Mouse (Mus musculus) retina, postnatal 7 days (tissue): ENCODE measurements around the gene Dlst.
A peak's percentile ranks its signal among the peaks of the same experiment; 100 is the strongest.

Experiments used
- DNase-seq: peaks from one replicate; pipeline ENCODE4 v3.0.0-alpha.2; 2012; ENCODE audit warnings: low read depth, low spot score

The Dlst gene

DNA sequence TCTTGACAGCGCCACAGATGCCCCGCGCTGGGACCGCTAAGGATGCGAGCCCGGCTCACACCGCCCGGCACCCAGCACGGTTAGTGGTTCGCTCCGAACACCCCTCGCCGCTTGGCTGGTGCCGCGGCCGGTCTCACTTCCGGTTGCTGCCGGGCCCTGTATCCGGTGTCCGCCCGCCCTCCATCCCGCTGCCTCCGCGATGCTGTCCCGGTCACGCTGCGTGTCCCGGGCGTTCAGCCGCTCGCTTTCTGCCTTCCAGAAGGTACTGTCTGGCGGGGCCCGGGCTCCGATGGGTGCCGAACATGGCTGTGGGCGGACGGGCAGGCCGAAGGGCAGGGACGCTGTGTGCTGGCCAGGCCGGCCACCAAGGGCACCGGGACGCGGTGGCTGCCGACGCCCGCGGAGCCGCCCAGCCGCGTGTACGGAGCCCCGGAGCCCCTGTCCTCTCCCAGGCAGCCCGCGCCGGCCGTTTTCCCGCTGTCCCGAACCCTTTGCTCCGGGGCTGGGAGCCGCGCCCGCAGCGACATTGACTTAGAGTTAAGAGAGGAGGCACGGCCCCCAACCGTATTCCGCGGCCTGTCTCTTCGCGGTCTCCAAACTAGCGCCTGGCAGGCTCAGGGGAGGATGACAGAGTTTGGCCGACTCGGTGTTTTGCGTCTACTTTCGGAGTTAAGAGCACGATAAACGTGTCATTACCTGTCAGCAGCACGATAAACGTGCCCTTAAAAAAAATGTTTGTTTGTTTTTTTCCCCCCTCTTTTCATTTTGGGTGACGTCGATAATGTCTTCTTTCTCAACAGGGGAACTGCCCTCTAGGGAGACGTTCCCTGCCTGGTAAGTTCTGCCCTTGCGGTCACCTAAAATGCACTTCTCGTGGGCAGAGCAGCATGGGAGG, at the start of gene Dlst, which contains the start of gene Prox2:
Gene Dlst (plus strand): TSS at position 136 of the 895 bp plus-strand sequence.
Gene Prox2 (minus strand): TSS at position 62 of the 895 bp plus-strand sequence.
- peak; percentile 72 for DNase-seq

DNA sequence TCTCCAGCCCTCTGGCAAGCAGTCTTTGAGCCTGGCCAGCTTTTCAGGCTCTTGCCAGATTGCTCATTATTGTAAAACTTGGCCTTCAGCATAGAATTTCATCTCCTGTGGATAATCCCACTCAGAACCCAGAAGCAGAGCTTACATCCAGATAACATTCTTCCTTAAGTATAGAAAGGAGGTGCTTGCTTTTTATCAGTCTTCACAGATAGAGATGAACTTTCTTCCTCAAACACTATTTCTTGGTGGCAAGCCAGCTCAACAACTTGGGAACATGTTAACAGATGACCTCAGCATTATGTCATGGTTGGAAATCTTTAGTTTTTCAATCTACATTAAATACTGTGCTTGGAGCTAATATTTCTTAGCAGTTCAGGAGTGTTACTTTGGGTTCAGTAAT, 39.6 kb upstream of the Dlst start:
- DNase-seq, result no peak

DNA sequence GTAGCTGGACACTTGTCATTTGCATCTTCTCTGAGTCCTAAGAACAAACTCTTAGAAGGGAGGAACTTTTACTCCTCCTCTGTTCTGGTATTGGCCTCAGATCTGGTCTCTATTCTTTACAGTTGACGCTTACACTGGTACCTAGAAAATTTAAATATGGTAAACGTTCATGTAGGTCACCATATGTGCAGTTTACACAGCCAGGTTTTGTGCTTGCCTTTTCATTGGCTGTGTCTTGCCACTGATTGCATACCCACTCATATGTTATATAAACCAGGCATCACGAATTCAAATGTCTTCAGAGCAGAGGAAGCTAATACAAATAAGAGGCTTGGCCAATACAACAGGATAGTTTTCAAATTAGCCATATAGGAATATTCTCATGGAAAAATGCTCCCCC, 33.5 kb upstream of the Dlst start:
- DNase-seq, result no peak

DNA sequence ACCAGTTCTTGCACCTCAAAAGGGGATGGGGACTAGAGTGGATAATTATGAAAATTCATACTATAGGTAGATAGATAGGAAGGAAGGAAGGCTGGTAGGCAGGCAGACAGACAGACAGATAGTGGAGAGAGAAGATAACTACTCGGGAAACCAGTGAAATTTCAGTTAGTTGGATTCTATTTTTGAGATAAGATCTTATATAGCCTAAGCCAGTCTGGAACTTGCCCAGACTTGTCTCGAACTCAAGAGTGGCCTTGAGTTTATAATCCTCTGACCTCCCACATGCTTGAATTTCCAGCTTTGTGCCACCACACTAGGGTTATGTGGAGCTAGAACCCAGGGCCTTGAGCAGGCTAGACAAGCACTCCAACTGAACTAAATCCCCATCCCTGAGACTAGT, 26.4 kb upstream of the Dlst start:
- DNase-seq, result no peak

DNA sequence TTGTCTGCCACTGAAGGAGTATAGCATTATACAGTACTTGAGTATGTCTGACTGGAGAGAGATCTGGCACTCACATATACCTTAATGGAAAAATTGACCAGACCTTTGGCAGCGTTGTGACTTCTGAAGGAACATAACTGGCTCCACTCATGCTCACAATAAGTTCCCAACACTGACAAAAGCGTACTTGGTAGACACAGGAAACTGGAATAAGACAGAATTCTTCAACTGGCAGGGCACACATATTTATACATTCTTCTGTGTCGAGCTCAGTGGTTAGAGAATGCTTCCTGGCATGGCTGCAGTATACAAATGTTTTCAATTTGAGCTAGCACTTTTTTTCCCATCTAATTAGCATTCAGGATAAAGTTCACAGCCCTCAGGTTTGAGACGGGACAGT, 25.7 kb upstream of the Dlst start:
- DNase-seq, result no peak

DNA sequence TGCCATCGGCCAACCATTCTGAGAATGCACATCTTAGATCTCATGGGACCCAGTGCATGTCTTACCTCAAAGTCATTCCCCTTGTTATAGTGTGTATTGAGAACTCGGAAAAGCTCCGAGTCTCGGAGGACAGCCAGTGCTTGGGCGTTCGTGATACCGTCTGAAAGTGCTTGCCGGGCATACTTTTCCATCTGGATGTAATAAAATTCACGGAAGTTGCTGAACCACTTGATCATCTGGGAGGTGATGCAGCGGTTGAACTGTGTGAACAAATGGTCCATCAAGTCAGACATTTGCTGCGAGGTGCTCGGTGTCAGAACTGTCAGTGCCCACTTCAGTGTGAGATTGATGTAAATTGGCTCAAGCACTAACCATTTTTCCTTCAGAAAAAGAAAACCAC, 22.8 kb upstream of the Dlst start:
- no peak for DNase-seq

DNA sequence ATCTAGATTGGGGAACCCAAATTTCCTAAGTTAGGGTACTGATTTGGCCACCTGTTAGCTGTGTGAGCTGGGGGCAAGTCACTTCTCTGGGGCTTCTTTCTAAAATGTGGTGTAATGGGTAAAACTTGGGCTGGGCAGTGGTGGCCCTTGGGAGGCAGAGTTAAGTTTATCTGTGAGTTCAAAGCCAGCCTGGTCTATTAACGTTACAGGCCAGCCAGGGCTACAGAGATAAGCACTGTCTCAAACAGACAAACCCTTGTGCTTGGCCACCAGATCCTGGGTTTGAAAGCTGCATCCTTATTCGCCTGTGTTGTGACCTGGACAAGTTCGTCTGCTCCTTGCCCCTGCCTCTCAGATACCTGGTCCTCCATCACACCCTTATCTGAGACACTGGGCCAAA, 19.4 kb upstream of the Dlst start:
- no peak for DNase-seq

DNA sequence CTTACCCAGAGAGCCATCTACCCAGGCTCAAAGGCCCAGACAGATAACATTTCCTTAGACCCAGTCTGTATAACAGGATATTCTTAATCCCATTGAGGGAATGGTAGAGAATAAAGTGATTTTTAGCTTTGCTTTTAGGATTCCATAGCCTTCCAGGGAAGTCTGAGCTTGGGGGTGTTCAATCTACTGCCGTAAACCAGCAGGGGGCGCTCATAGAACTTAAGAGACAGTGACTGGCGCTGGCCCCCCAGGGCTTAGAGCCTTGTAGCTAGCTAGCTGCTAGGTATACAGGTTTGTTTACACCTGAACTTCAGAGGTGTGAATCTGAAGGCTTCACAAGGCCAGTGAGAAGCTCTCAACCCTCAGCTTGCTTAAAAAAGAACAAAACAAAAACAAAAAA, 18.4 kb upstream of the Dlst start:
- peak; percentile 60 for DNase-seq

DNA sequence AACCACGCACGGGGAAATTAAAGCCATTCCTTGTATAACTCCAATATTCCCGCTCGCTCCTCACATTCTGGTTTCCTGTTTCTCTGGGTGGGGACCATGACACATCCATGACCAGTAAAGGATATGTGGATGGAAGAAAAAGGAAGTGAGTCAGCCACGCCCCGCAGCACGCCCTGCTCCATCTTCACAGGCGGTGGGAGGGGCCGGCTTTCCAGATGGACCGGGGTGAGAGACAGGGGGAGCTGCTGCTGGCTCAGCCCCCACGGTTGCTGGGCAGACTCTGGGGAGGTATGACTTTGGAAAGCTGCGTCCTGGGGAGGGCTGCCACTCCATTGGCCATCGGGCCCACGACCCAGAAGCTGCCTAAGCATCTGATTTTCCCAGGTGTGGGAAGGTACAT, 16.6 kb upstream of the Dlst start:
- no peak for DNase-seq

DNA sequence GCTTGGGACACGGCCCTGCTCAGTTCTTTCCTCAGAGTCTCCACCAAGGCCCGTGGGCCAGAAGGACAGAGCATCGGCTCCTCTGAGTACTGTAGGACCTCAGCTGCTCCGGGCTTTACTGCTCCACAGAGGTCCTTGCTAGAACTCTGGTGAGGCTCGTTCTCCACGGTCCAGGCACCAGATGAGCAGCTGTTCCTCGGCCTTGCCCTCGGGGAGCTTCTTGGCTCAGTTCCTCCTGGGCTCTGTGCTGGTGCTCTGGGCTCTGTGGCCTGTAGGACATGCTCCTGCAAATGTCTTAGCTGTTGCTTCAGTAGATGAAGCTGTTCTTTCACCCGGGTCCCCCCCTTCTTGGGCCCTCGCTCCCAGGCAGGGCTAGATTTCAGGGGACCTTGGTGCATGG, 15.9 kb upstream of the Dlst start:
- no peak for DNase-seq

DNA sequence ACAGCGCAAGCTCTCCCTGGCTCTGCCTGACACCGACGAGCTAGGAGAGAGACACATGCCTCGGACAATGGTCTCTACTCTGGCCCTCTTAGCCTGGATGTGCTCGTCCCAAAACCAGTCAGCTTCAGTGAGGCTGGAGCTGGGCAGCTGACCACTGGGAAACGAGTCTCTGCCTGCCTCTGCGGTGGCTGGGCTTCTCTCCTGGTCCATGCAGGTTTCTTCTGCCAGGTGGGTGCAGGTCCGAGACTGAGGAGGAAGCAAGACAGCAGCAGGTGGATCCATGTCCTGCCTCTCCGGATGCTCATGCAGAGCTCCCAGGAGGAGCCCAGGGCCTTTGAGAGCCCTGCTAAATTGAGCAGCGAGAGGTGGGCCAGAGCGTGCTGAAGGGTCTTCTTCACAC, 15.5 kb upstream of the Dlst start:
- DNase-seq, result no peak

DNA sequence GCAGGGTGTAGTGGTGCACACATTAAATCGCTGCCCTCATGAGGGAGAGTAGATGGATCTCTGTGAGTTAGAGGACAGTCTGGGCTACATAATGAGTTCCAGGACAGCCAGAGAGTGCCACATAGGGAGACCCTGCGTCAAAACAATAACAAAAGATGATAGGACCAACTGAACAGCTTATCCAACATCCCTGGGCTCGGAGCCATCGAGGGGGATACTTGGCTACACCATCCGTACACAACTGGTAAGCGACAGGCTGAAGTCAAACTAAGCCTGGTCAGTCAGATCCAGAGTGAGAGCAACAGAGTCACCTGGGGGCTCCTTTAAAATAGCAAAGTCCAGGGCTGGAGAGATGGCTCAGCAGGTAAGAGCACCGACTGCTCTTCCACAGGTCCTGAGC, 14.8 kb upstream of the Dlst start:
- DNase-seq, result no peak

DNA sequence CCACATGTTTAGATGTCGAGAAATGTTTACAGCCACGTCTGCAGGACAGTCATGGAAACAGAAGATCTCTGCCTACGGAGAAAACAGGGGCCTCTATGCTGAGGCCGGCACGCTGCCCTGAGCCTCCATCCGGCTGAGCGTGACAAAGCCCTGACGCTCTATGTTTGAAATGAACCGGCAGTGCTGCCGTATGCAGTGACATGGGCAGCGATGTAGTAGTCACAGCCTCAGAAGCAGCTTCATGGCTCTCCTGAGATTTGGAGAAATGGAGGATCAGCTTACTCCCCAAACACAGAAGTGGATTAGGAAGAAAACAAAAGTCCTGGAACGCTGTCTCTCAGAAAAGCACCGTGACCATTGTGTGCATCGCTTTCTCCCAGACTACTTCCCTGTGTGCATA, 9.6 kb upstream of the Dlst start:
- no peak for DNase-seq

DNA sequence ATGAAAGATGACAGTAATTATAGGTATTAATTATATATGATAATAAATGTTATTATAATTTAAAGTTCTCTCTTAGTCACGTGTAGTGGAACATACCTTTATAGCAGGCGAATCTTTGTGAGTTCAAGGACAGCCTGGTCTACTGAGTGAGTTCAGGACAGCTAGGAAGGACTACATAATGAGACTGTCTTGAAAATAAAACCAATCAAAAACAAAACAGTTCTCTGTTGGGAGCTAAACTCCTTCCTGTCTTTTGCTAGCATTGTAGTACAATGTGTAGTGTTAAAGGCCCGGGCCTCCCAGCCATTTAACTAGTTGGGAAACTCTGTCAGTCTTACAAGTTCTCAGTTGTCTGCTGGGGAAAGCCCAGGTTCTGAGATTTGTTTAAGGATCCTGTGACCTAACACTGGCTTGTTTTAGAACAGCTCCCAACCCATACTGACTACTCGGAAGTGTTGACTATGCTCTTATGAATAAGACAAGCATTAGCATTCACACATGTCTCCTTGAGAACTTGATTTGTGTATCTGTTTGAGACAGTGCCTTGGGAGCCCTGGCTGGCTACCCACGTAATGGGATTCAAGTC, 9.0 kb upstream of the Dlst start:
- no peak for DNase-seq

DNA sequence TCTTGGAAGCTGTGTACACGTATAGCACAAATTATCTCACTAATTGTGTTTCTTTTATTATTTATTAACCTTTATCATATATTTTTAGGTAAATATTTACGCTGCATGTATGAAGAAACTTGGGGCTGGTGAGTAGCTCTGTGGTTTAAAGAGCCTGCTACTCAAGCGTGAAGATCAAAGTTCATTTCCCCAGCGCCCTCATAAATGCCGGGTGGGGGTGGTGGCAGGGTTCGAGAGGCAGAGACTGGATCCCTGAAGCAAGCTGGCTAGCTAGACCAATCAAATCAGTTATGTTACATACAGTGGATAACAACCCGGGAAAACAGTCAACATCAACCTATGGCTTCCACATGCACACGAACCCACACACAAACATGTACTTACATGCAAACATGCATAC, 7.5 kb upstream of the Dlst start:
- DNase-seq, result no peak

DNA sequence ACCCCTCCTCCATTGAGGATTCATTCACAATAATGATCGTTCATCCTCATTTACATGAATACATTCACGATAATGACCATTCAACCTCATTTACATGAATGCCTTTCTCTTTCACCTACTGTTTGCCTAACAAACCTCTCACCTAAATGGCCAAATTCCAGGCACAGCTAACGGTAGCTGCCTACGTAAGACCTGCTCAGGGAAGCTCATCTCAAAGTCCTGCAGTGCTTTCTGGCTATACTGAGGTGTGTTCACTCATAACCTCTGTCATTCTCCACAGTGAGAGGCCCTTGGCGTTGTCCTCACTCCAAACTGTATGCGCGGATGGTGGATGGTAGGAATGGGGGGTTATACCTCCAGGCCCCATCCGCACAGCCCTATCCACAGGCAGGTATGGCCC, 5.8 kb upstream of the Dlst start:
- no peak for DNase-seq

DNA sequence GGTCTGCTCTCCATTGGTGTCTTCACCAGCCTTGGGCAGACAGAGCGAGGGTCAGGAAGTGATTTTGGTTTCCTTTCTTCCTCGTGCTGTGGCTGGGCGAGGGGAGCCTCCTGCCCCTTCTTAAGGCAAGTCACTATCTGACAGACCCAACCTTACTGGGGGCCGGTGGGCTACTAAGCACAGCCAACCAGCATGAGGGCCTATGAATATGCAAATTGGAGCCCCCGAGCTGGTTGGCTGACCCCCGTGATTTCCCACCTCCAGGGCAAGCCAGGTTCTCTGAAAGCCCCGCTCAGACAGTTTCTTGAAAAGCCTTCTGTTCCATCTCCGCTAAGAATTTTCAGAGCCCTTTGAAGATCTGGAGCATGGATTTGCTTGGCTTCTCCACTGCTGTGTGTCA, 4.3 kb upstream of the Dlst start:
- DNase-seq, result no peak

DNA sequence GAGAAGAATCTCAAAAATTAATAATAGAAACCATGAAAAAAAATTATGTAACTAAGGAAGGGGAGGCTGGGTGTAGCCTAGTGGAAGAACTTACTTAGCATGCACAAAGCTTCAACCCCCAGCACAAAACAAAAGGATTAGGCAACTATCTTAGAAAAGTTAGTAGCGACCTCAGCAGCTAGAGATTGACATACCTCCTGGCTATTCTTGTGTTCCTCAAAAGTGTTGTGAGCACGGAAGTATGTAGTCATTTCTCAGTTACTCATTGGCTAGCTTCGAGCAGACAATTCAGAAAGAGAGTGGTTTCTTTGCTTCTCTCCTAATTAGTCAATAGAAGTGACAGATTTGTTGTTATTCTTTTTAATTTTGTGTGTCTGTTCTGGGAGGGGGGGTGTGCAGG, 2.0 kb upstream of the Dlst start:
- DNase-seq, result no peak

DNA sequence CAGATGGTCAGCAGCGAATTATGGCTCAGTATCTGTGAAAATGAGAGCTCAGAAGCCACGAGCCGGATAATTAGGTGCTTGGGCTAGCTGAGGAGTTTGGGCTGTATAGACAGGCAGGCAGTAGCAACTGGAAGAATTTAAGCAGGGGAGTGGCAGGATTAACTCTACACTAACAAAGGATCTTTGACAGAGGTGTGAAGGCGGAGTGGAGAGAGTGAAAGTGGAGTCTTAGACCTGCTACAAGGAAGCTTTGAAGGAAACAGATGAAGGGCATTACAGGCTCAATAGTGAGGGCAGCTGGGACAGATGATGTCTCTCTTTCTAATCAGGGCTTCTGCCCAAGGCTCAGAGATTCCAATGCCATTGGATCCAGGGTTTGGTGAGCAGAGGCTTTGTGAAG, 1.2 kb upstream of the Dlst start:
- no peak for DNase-seq

DNA sequence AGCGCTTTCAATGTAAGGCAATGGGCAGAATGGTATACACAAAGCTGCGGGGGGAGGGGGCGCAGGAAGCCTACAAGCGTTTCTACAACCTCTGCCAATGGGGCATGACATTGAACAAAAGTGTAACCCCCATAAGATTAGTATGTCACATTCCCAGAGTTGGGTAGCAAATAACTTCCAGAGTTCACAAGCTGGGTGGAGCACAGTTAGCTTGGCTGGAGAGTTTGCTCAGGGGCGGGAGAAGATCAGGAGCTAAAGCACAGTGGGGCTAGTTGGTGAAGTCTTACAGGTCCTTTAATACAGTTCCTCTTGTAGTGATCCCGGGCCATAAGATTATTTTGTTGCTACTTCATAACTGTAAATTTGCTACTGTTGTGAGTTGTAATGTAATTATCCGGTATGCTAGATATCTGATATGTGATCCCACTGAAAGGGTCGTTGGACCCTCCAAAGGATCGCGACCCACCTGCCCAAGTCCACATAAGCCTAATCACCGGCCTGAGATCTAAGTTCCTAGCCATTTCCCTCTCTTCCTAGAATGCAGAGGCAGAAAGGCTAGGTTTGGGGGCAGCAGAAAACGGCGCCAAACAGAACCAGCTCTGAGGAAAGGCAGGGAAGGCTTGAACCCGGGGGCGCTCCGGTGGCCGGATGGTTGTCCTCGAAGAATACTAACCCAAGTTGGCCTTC, 479 bp upstream of the Dlst start:
- DNase-seq, result no peak

DNA sequence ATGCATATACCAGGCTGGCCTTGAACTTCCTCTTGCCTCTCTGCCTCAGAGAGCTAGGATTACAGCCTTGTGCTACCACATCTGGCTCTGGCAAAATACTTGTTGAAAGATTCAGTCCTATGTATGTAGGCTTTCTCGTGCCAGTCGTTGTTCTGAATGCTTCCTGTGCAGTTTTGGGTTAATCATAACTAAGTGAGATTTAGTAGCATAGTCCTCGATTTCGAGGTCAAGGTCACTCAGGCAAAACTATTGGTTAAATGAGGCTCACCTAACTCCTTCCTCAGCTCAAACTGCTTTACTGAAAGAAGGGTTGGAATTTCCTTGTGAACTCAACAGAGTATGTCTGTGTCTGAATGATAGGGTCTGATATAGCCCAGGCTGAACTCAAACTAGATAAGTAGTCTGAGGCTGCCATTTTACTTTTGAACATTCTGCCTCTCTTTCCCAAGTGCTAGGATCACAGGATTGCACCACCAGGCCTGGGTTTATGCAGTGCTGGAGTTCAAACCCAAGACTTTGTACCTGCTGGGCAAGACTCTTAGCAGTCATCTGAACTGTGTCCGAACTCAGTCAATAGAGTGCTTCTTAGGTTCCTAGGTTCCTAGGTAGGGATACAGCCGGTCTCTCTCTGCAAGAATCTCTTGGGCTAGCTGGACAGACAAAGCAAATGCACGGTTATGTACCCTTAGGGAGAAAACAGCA, 2.1 kb downstream of the Dlst start:
- no peak for DNase-seq

DNA sequence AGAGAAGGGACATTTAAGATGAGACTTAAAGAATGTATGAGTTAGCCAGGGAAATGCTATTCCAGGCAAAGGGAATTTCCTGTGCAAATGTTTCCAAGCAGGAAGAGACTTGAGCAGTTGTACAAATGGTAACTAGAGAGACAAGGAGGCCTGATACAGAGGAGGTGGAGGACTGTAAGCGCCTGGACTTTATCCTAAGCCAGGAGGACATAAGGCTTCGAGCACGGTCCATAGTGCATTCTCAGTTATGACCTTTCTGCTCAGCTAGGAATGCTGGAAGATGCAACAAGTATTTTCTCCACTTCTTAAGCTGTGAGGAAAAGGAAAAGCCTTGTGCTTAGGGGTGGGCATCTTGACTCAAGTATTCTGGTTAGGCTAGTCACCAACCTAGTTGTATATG, 2.7 kb downstream of the Dlst start:
- no peak for DNase-seq
